Mouse (Mus musculus) kidney, adult 2 months (tissue): ENCODE results near the gene Zfp36l2.

Source experiments
- CTCF ChIP-seq: fragments of 200-500 bp; conservative IDR thresholded peaks from 2 replicates; pipeline ENCODE4 v1.5.1; 2011; ENCODE audit warnings: low read depth, mild to moderate bottlenecking, control low read depth, low read length, moderate library complexity, mixed read lengths; ENCODE audit not compliant: insufficient read depth, insufficient read length
- POLR2A ChIP-seq: fragments of 200-500 bp; IDR thresholded peaks from one replicate; pipeline ENCODE4 v1.6.1; 2011; ENCODE audit warnings: low read depth, low read length, control low read depth

GRCm38 (mm10) chr17:84155029-84155338, 32.8 kb downstream of the Zfp36l2 start:
- TF ChIP-seq POLR2A (no peak), CTCF (no peak)
